Mouse (Mus musculus) left cerebral cortex, postnatal 4 days (tissue): ENCODE data around the gene Carmil1. TPM values are rescaled to one million over a fixed set of nuclear protein-coding genes. Genes with fewer than 3 reads are reported as not detected.

Experiments used
- DNase-seq: peaks from one replicate; pipeline ENCODE4 v3.0.0-alpha.2; 2022
- intact Hi-C: fragments of 180-260 bp; cut with DNase I; formaldehyde crosslinking; loops from one replicate; pipeline ENCODE4 v1.15.1; 2025
- total RNA-seq, 2 experiments: library from RNA; stranded (reverse); gene quantifications; 2 replicates each; pipeline ENCODE4 v1.2.3; 2021

The Carmil1 gene
- total RNA-seq: 10 to 100 TPM; 57.9 to 82.4 TPM

DNA sequence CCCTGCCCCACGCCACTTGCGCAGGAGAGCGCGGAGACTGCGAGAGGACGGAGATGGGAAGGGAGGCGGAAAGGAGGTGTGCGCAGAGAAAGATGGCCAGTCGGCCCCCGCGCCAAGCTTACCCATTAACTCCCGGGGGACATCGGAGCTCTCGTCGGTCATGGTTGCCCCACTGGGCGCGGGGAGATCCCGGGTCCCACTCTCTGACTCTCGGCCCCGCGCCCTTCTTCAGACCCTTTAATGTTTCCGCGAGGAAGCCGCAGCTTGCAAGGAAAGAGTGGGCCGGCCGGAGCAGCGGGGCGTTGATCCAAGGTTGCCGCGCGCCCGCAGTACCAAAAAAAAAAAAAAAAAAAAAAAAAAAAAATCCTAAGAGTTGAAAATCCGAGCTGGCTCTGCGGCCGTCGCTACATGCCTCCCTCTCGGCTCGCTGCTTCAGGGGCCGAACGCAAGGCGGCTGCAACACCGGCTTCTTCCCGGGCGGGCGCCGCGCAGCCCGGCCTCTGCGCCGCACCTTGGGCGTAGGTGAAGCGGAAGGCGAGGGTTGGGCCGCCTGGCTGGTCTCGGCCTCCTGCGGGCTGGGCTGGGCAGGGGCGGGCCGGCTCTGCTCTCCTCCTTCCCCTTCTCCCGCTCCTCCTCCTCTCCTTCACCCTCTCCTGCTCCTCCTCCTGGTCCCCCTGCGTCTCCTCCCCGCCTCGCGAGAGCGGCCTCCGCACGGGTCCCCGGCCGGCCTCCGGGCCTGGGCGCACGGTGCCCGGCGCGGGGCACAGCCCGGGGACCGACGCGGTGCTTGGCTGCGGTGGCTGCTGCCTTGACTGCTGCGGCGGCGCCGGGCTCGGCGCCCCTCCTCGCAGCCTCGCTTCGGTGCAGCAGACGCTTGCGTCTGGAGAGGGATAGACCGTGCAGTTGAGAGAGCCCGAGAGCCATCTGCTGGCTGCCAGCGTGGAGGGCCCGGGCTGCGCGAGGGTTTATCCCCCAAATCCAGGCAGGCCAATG is at the start of gene Carmil1:
Carmil1 (minus strand) TSS at position 357 of the 993 bp plus-strand sequence.
- intact Hi-C loops: loop anchor here (5.0 kb wide), 2 partner anchors 163 to 243 kb away; no protein-coding TSS in a partner anchor
- peak; percentile 89 for DNase-seq

DNA sequence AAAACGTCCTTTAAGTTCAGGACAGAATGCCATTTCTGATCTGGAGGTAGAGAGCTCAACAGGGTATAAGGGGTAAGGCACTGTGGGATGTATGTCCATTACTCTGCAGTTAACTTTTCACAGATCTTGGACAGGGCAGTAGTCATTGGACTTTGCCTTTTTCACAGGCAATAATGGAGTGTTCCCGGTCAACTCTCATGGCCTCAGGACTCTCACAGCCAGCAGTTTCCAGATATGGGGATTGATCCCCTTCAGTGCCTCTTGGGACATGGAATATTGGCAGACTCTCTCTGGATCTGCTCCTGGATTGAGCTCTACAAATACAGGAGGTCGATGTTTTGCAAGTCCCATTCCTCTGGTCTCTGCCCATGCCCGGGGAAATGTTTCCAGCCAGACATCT is 49.5 kb upstream of the Carmil1 start:
- intact Hi-C loops: no loop called here
- DNase-seq: no peak

DNA sequence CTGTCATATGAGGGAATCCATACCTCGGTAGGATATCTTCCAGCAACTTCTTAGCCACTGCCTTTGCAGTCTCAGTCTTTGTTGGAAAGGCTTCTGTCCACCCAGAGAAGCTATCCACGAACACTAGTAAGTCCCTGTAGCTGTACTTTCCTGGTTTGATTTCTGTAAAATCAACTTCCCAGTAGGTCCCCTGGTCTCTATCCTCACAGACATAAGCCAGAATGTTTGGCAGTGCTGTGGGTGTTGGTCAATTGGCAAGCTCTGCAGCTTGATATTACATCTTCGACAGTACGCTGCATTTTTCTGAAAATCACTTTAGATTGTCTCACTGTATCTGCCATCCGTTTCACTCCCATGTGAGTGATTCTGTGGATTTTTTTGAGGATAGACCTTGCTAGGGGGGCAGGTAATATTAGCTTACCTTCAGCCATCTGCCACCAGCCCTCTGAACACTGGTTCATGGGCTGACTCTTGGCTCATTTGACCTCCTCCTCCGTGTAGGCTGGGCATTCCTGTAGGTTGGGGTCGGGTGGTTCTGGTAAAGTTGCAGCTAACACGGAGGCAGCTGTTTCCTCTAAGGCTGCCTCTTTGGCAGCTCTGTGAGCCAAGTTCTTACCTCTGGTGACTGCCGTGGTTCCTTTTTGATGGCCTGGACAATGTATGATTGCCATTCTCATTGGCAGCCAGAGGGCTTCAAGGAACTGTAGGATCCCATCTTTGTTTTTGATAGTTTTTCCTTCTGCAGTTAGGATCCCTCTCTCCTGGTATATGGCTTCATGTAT is 47.6 kb upstream of the Carmil1 start:
- no peak for DNase-seq
- intact Hi-C loops: no loop called here

DNA sequence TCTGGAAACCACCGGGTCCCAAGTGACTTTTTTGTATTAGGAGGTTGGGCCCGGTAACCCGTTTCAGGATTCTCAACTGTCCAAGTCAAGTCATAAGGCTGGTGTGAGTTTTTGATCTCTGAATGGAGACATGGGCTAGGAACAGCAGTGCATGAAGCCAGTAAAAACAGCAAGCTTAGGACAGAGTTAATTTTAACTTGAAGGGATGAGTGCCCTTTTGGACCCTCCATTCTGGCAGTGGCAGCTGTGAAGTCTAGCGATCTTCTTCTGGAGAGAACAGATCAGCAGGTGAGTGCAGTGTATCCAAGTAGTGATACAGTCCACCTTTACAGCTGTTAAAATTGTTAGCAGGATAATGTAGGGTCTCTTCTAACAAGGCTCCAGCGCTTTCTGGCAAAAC is 46.6 kb upstream of the Carmil1 start, which contains the start of gene Cmah:
Cmah (plus strand) TSS at position 204 of the 400 bp plus-strand sequence.
- intact Hi-C loops: no loop called here
- no peak for DNase-seq

DNA sequence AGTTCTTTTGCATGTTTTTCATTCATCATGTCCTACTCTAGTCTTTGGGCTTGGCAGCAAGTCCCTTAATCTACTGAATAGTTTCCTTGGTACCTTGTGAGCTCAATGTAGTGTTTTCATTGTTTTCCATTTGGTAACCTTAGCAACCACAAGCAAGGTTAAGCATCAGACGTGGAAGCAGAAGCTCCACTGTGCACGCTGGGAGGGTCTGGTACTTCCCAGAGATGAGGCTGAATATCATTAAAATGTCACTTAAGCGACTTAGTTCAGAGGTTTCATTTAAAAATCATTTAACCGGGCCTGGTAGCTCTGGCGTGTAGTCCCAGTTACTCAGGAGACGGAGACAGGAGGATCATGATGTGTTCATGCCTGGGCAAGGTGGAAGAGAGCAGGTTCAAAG is 40.7 kb upstream of the Carmil1 start:
- intact Hi-C loops: no loop called here
- DNase-seq: no peak

DNA sequence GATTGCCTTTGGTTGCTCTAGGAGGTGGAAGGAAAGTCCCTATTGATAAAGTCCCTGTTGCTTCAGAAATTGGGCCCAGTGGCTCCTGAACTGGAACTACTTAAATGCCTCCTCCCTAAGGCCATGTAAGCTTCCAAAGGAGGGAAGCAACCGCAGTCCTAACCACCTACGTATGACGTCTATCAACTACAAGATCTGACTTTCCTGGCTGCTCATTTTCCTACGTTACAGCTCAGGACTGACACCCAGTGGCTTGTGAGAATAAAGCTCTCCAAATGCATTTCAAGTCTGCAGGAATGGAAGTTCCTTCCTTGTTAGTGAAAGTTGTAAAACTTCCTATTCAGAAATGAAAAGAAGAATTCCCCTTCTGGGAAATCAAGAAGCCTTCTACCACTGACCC is 38.0 kb upstream of the Carmil1 start:
- peak; percentile 22 for DNase-seq
- intact Hi-C loops: loop anchor here (5.0 kb wide), 1 partner anchor 526 kb away; no protein-coding TSS in a partner anchor

DNA sequence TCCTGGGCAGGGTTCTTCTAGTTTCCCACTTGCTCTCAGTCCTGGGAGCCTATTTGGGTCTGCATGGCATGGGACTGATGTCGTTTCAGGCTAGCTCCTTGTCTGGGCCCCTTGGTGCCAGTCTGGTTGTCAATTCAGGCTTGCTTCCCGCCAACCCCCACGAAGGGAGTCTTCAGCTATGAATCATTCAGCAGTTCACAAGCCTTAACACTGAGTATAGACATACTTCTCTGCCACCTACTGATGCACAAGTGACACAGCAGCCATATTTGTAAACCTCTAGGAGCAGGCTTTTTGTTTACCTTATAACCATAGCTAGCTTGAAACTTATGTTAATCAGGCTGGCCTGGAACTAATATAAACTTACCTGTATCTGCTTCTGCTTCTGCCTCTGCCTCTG is 36.0 kb upstream of the Carmil1 start:
- DNase-seq: no peak
- intact Hi-C loops: loop anchor here (5.0 kb wide), 1 partner anchor 524 kb away; no protein-coding TSS in a partner anchor

DNA sequence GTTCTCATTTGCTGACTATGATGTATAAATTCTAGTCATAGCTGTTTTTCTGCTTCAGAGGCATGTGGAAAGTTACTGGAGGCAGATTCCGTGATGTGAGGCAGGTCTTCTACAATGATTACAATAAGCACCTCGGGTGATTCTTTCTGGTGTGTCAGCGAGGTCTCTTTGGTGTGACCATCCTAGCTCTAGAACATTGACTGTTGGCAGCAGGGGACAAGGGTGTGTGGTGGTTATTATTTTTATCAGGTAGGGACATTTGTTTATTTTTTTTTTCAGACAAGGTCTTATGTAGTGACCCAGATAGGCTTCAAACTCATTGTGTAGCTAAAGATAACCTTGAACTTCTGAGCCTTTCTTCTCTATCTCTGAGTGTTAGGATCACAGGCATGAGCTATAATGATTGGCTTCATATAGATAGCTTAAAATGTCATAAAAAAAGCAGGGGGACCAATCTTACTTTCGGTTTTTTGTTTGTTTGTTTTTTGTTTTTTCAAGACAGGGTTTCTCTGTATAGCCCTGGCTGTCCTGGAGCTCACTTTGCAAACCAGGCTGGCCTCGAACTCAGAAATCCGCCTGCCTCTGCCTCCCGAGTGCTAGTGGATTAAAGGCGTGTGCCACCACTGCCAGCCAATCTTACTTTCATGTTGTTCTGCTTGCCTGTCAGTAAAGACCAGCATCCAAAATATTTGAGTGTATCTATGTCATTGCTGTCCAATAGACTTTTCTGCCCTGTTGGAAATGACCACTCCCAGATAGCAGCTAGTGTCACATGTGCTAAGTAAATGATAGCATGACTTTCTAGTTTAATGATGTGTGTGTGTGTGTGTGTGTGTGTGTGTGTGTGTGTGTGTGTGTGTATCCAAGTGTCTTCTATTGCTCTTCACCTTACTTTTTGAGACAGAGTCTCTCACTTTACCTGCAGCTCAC is 30.7 kb upstream of the Carmil1 start:
- intact Hi-C loops: no loop called here
- DNase-seq: no peak

DNA sequence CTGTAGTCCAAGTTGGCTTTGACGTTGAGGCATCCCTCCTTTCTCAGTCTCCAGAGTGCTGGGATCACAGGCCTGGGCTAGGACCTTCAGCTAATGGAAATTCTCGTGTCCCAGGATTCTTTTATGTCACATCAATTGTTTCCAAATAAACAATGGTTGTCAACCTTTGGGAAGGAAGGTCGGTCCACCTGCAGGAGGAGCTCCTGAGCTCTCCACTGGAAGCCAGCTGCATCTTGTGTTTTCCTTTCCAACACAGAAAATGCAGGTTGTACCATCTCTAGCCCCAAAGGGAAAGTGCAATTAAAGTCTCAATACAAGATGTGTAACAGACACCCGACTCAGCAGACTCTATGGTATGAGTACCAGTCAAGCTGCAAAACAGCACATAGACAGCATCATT is 25.7 kb upstream of the Carmil1 start:
- DNase-seq: no peak
- intact Hi-C loops: no loop called here

DNA sequence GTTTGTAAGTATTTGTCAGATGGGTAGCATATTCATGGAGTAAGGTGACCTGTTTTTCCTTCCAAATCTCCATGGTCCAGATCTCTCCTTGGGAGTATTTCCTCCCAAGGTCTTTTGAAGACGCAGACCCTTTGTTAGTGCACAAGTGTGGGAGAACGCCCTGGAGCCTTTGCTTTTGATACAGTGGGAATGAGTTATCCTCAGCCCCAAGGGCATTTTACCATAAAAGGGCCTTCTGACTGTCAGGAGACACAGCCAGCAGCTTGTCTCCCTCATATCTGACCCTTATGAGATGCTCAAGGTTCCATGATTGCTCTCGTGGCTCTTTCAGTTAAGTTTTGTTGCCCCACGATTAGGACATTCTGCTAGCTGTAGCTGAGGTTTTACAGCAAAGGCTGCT is 24.9 kb upstream of the Carmil1 start:
- intact Hi-C loops: no loop called here

DNA sequence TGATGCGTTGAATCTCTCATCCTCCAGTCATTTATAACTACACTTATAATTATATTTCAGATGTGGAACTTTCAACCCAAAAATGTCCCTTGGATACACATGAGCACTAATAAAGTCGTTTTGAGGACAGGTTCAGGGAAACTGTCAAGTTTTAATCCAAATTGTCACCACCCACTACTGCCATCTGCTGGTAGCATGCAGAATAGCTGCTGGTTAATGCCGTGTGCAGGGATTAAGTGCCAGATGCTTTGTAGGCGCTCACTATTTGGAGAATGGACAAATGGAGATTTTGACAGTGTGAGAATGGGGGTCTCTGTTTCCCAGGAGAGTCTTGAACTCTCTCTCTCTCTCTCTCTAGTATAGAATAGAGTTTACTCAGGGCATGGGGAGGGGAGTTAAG is 16.7 kb upstream of the Carmil1 start:
- intact Hi-C loops: no loop called here
- DNase-seq: peak; percentile 50

More for the DNA sequence above, 24.9 kb upstream of the Carmil1 start:
- DNase-seq: no peak

DNA sequence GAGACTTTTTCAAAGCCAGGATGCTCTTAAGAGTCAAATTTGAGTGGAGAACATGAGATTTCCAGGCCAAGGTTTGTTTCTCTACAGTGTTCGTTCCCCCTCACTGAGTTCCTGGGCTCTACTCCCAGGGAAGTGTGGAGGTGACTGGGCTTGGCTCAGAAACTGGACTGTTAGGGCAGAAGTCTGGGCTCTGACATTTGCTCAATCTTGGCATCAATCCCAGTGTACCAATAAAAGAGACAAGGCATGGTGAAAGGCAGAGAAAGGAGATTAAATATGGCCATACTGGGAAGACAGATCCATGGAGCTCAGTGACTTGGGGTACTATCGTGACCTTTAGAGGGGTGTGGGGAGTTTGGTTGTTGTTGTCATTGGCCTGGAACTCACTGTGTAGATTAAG is 6.8 kb upstream of the Carmil1 start:
- no peak for DNase-seq
- intact Hi-C loops: no loop called here

DNA sequence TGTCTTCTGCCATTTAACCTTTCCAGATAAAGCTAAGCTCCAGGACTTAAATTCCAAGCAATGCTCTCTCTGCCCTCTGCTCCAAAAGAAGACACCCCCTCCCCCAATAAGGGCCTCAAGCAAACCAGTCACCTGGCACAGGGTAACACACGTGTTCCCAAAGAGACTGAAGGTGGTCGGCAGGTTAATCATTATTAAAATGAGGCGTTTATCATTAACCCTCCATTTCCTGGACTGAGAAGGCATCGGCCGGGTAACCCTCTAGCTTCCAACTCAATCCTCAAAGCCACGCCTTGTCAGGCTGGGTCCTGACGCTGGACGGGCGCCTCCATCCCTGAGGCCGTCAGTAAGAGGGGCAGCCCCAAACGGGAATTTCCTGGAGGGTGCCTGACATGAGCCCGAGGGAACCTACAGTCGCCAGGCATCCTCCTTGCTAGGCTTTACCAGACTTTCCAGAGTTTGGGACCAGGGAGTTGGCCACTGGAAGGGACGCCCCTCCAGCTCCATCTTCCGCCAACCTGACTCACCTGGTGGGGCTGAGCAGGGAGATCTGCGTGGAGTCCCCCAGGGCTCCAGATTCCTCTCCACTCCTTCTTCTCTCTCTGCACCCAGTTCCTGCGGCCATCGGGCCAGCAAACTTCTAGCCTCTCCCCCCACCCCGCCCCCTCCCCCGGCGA is 695 bp downstream of the Carmil1 start:
- DNase-seq: peak; percentile 19
- intact Hi-C loops: loop anchor here (5.0 kb wide), 2 partner anchors 163 to 243 kb away; no protein-coding TSS in a partner anchor

DNA sequence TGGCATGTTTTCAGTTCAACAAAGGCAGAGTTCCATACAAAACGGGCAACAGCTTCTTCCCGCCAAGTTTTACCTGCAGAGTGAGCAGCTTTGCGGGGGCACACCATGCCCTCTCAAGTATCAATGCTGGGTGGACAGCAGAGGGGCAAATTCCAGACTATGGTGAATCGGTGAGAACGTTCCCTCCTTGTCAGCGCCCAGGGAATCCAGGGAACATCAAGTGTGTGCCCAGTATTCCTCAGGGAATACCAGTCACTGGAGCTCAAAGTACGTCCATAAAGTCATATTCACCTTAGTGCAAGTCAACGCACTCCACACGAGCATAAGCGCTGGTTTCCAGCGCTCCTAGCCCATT is 1.2 kb downstream of the Carmil1 start:
- intact Hi-C loops: no loop called here

DNA sequence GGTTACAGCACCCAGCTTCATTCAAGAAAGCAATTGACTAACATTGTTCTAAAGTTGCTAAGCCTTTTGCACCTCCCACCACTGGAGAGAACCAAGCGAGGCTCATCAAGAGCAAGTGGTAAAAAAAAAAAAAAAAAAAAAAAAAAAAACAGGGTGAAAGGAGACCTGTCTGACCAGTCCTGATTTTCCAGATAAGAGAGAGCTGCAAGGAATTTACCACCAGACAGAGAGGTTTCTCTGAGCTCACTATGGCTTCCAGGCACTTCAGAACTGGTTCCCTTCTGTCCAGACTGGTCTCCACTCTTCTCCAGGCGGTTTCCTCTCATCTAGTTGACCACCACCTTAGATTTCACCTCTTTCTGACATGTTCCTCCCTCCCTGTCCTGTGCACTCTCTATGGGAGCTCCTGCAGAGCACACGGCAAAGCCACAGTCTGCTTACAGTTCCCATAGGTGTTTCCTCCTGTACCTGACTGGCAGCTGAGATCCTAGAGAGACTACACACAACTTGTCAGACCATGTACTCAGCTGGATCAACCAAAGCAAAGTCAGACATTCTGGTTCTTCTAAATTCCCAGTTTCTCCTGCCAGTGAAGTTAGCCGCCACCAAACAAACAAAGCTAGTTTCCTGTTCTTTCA is 7.7 kb downstream of the Carmil1 start:
- intact Hi-C loops: no loop called here
- no peak for DNase-seq

More for the DNA sequence above, 1.2 kb downstream of the Carmil1 start:
- DNase-seq: no peak

DNA sequence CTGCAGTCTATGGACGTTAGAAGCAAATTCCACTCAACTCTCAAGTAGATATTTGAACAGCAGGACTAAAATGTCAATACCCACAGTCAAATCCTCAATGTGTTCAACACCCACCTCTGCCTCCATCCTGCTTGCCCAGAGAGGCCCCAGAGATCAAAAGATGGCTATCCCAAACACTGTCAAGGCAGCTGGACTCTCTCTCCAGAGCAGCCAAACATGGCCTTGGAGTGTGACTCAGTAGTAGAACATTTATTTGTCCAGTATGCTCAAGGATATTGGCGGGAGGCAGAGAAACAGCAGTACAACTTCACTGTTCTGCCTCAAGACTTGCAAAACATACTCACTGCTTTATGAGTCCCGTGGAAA is 11.5 kb downstream of the Carmil1 start:
- intact Hi-C loops: no loop called here
- no peak for DNase-seq

DNA sequence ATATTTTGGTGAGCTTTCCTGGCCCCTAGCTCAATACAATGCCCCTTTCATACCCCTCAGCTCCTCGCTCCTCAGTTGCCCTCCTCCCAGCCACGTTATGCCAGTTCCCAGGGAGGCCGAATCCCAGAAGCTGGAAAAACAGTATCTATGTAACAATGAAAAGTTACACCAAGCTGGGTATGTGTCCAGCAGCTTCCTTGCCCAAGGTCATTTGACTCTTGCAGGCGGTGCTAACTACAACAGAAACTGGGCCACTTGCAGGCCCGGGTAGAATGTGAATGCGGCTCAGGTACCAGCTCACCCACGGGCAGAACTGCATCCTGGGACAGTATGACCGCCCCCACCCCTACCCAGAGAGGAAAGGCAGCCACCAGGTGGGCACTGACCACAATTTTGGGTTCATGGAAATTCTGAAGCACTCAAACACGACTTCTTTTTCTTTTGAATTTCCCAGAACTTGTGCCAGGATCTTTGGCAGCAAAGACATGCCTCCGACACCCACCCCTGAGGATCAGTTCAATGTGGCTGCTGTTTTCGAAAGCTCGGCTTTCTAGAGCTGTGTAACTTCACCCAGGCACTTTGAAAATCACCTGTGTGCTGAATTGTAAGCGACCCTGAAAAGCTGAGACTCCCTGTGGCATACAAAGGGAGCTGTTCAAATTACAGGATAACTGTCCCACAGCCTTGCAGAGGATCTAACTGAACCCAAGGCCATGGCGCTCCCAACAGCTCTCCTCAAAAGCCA is 12.1 kb downstream of the Carmil1 start:
- intact Hi-C loops: no loop called here
- peak; percentile 8 for DNase-seq

DNA sequence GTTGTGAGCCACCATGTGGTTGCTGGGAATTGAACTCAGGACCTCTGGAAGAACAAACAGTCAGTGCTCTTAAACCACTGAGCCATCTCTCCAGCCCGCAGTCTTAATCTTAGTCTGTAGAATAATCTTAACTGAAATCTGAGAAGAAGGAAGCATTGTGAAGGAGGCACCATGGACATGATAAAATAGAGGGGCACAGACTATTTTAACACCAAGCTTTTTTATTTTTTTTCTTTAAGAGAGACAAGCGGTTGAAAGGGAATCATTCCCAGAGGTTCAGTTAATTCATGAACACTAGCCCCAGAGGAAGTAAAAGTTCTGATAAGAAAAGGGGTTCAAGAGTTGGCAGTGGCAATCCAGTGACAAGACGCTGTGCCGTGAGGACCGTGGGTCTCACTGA is 15.8 kb downstream of the Carmil1 start:
- intact Hi-C loops: no loop called here
- no peak for DNase-seq

DNA sequence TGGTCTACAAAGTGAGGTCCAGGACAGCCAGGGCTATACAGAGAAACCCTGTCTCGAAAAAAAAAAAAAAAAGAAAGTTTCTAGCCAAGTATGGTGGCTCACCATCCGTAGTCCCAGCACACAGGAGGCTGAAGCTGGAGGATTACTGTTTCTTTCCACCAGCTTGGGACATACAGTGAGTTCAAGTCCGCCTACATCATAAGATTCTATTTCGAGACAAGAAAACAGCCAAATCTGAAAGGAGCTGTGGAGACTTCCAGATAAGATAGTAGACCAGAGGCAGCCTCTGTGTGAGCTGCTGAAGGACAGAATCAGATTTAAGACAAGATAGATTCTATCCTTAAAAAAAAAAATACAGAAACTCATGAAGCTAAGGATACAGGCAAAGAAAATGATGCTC is 17.0 kb downstream of the Carmil1 start:
- intact Hi-C loops: no loop called here
- no peak for DNase-seq
